ENCODE assay signal across 14 mouse cellular contexts in the genomic region with DNA sequence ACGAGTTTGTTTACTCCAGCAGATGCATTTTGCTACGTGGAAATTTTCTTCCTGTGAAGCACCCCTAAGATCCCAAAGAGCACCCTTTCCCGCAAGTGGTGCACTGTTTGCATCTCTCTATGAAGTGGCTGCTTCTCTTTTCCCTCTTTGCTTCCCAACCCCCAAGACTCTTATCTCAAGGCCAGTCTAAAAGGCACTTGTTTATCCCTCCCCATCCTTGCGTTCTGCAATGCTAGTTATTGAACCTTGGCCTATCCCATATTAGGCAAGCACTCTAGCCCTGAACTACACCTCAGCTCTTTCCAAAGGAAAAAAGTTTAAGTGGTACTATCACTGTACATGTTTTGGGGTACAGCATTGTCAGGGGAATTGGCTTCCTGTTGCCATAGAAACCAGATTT.
"Had no signal": no experiment of that assay in that cellular context is flagged by ENCODE, and none has a peak within 500 bp of the region (broad histone marks: within the 10 kb centered on the region; RNA-seq: fewer than 3 reads in every experiment).

No protein-coding gene starts in this region.

- H3K4me1 ChIP-seq: limb, embryonic 10.5 days; limb, embryonic 13.5 days had no signal

- H3K9me3 ChIP-seq: limb, embryonic 10.5 days; limb, embryonic 13.5 days had no signal

- H3K4me3 ChIP-seq: layer of hippocampus, adult 2 months; limb, embryonic 10.5 days; limb, embryonic 13.5 days had no signal

- ATAC-seq: hindbrain, postnatal 0 days; inflammation-experienced regulatory T-cells, adult 6 months; liver, postnatal 0 days had no signal

- DNase-seq: liver; liver, postnatal 0 days; midbrain, embryonic 14.5 days; retina, postnatal 1 day; right cerebral cortex, postnatal 25 days; thymus, postnatal 25 days had no signal

- H3K27me3 ChIP-seq: limb, embryonic 13.5 days had no signal

- H3K27ac ChIP-seq: hindbrain, postnatal 0 days; kidney, postnatal 0 days; layer of hippocampus, adult 2 months; limb, embryonic 10.5 days; limb, embryonic 13.5 days; liver, embryonic 14.5 days had no signal

- H3K9ac ChIP-seq: limb, embryonic 13.5 days; liver, embryonic 14.5 days; liver, postnatal 0 days had no signal

- H3K4me2 ChIP-seq: limb, embryonic 13.5 days; midbrain, embryonic 11.5 days had no signal
